Mouse (Mus musculus) cerebellum, adult 9-10 months (tissue): ENCODE measurements around the gene Tmem115.

ENCODE experiments used
- DNase-seq: peaks from one replicate; pipeline ENCODE4 v3.0.0; 2022

Gene Tmem115

DNA sequence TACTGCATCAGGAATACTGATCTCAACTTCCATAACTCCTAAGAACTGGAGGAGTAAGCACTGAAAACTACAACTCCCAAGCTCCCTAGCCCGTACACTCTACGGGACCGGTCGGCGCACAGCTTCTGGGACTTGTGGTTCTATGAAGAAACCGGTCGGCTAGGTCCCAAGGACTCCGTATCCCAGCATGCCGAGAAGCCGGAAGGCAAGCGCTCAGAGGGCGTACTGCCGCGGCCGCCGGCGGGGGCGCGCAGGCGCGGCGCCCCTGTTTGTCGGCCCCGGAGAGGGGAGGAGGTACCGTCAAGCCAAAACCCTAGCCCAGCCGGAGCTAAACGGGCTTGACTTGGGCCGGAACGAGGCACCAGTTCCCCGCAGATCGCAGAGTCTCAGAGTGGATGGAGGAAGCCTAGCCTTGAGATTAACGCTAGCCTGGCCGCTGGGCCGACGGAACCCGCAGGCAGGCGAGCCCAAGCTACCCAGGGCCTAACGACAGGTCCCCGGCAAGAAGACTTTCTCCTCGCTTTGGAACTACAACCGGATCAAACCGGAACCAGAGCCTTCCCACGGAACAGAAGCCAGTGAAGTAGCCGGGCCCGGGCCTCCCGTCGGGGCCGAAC, at the start of gene Tmem115:
Tmem115 (plus strand) TSS at position 155 of the 617 bp plus-strand sequence.
- DNase-seq, result peak; percentile 96

DNA sequence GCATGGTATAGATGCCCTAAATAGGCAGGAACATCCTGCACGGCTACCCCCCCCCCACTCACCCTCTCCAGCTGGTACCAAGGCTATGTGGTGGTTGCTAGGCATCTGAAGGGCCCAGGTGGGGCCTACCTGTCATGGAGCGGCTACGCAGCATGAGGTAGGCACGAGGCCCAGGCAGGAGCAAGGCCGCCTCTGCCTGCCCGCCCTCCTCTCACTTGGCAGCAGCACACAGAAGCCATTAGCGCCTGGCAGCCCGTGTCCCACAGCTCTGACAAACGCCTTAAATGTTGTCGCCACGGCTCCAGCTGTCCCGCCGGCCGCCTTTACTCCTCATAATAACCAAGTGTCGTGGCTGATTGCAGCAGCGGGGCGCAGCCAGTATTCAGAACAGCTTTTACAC, 49.4 kb upstream of the Tmem115 start:
- DNase-seq, result peak; percentile 92

DNA sequence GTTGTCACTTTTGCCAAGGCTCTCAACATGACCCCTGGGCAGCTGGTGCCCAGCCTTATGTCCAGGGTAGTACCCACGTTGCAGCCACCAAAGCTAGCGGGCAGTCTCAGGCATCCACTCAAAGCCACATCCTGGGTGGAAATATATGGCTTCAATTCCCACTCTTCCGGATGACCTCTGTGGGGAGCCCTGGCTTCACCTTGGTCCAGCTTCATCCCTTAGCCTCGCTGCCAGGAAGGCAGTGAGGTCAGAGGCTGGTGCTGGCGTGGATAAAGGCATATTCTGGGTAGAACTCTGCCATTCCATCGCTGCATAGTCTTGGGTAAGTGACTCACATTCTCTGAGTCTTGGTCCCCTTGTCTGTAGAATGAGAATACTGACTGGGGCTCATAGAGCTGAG, 49.0 kb upstream of the Tmem115 start:
- DNase-seq, result no peak

DNA sequence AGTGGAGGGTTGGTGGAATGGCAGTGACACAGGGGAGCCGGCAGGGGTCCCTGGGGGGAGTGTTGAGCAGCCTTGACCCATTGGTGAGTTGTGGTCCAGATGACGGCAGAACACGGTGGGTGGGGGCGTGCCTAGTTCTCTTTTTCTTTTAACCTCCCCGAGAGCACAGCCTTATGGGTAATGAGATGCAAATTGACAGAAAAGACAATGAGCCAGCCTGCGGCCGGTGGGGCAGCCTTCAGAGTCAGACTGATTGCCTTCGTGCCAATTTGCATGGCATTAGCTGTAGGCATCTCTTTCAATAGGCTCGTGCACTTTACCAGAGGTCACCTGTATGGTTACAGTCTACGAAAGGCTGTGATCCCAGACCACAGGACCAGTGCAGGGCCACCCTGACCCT, 47.7 kb upstream of the Tmem115 start:
- DNase-seq, result peak; percentile 47

DNA sequence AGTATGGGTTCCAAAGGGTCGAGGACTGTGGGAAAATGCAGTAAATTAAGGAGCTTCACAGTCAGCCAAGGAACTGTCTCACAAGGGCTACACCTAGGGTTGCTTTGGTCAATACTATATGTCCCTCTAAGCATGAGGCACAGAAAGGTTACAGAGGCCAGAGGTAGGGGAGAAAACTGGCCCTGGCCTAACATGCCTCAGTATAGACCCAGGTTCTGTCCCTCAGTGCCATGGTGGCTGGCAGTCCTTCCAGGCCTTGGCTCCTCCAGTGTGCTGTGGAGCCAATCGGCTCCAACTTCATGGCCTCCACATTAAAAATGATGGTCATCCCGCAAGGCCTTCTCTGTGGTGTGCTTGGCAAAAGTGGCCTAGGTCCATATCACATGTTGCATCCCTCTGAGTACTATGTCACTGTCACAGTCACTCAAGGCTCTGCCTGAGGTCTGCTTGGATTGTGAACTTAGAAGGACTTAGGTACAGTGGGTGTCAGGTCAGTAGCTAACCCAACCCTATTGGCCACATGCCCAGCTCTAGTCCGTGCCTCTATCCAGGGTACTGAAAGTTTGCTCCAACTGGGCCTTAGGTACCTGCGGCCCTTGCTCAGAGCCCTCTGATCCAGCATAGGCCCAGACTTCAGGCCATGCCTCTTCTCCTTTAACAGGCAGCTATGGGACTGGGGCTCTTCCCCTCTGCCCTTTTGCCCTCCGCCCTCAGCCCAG, 47.1 kb upstream of the Tmem115 start:
- no peak for DNase-seq

DNA sequence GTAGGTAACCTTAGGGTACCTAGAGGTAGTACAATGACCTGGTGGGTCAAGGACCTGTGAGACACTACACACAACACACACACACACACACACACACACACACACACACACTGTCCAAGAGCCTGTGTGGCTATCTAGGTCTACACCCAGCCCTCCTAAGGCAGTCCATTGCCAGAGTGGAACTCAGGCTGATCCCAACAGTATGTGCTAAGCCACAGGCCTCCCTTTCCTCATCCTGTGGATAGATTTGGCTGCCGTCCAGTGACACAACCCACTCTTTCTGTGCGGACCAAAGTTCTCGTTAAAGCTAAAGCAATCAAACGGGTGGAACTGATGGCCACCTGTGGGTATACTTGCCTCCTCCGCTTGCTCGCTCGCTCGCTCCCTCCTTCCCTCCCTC, 43.6 kb upstream of the Tmem115 start:
- no peak for DNase-seq

DNA sequence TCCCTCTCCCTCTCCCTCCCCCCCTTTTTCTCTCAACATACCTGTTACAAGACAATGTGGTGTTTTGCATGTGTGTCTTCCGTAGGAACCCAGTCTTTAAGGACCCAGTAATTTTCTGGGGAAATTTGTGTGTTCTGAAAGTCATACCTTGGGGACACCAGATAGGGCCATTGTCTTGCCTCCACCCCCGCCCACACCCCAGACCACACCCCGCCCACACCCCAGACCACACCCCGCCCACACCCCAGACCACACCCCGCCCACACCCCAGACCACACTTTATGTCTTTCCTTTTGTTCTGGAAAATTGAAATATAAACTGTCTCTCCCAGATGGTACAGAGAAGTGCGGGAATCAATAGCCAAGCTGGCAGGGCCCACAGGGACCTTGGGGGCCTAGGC, 43.1 kb upstream of the Tmem115 start:
- DNase-seq, result no peak

DNA sequence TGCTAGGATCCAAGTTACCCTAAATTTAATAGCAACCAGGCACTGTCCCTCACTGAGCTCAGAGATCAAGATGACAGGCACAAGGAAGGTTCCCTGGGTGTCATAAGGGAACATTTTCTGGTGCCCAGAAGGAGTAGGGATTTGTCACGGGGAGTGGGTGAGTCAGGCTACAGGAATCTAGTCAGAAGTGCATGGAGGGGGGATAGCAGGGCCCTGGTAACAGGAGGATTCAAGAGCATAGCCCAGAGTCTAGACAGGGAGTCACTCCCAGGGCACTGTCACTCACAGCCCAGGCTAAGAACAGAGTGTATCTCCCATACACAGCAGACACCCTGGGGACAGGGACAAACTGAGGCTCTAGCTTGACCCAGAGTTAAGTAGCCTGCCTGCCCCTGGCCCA, 40.2 kb upstream of the Tmem115 start:
- DNase-seq, result no peak

DNA sequence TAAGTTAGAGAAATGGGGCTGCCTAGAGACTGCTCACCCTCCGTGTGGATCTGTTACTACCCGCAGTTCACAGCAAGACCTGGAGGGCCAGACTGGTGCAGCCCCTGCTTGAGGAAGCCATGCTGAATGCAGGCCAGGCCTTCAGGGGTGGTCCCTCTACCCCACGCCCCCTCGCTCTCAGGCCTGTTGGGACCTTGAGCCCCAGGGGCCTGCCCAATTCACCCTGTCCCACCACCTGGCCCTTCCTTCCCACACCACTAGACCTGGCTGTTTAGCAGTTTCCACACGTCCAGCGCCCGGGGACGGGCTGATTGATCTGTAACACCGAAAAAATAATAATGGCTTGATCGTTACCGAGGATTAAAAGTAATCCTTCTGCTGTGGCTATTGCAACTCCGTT, 39.5 kb upstream of the Tmem115 start:
- DNase-seq, result no peak

DNA sequence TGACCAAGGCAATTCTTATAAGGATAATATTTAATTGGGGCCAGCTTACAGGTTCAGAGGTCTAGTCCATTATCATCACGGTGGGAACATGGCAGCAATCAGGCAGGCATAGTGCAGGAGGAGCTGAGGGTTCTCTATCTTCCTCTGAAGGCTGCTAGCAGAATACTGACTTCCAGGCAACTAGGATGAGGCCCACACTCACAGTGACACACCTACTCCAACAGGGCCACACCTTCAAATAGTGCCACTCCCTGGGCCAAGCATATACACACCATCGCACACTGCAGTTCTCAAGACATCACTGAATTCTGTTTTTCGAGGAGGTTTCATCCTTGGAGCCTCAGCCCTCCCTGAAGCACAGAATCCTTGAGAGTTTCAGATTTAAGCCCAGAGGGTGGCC, 37.4 kb upstream of the Tmem115 start:
- DNase-seq, result no peak

DNA sequence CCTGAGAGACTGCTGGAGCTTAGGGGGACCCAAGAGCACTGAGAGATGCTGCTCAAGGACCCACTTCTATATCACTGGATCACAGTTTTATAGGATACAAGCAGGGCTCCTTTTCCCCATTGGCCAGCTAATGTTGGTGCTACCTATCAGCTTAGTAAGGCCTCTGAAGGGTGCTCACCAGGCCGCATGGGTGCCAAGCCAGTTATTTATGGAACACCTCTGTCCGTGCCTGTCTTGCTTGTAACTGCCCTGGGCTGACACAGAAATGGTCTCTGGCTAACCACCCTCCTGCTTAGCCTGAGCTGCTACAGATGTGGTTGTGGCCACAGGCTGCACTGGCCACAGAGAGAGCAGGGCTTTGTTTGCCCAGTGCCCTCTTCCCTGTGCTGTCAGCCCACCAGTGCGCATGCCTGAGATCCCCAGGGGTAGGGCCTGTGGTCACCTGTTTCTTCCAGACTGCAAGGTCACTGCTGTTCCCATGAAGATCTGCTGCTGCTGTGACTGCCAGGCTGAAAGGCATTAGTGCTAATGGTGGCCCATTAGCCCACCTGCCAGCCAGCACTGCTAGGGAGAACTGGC, 32.9 kb upstream of the Tmem115 start:
- DNase-seq, result no peak

DNA sequence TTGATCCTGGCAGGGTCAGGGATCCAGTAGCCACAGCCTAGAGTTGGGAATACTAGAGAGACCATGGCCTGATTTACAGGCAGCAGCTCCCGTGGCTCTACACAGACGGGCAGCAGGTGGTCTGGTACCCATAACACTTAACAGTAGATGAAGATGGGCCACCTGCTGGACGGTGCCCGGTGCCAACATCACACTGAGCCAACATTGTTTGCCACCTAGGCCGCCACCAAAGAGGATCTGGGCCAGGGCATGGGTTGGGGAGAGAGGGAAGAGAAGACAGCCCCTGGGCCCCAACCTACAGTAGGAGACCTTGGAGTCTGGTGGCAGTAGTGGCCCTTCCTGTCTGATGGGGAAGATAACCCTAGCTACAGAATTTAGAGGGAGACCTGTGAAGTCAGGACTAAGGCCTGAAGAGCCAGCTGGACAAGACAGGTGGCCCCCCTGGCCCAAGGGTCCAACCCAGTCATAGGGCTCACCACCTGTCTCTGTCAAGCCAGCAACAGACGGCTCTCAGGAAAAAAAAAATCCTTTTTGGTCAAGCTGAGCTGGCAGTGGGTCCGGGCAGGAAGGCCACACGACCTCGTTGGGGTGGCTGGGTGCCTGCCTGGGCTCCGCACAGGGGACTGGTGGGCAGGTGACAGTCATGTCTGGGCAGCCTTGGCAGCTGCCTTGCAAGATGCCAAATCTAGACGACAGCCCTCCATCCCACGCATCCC, 31.5 kb upstream of the Tmem115 start:
- DNase-seq, result peak; percentile 92

DNA sequence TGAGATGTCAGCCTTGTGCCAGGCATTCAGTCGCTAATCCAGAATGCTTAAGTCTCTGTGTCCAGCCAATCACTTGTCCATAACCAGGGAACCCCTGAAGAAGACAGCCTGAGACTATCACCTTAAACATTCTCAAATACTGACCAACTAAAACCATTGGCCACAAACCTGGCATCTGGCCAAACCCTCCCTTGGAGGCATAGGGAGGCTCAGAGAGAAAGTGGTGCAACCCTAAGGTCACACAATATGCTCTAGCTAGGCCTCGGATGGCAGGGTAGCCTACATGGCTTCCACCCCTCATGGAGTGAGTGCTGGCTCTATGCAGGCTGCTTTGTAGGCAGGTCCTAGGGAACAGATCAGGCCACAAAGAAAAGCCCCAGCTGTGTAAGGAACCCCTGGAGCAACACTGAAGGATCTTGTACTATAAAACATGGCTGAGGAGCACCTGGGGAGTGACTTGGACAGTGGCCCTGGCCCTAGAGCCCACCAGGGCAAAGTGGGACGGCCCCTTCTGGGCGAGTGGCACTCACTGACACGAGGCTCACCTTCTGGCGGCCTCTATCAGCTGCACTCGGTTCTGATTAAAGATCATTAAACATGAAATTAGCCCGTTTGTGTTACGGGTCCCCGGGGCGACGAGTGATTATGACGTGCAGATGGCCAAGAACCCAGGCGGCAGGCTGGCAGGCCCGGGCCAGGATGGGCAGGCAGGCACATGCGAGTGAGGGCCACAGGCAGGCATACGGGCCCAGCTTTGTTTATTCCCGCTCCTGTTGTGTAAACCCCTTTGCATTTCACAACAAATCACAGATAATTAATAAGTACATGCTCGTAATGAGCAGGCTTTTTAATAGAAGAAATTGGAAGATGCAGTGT, 28.8 kb upstream of the Tmem115 start:
- DNase-seq, result peak; percentile 59

DNA sequence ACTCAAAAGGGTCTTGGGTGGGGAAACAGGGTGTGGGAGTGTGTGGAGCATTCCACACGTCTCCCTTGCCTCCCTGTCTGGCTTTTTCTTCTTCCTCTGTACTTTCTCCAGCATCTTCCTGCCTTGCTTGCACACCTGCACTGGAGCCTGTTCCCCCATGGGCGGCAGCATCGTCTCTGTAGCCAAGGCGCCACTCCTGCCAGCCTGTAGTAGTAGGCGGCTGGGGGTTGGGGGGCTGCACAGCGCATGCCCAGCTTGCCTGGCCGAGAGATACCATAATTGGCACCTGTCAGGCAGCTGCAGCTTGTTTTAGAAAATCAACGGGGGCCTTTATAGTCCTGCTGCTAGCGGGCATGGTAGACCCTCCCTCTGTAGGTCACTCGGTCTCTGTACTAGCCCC, 25.5 kb upstream of the Tmem115 start:
- DNase-seq, result no peak

DNA sequence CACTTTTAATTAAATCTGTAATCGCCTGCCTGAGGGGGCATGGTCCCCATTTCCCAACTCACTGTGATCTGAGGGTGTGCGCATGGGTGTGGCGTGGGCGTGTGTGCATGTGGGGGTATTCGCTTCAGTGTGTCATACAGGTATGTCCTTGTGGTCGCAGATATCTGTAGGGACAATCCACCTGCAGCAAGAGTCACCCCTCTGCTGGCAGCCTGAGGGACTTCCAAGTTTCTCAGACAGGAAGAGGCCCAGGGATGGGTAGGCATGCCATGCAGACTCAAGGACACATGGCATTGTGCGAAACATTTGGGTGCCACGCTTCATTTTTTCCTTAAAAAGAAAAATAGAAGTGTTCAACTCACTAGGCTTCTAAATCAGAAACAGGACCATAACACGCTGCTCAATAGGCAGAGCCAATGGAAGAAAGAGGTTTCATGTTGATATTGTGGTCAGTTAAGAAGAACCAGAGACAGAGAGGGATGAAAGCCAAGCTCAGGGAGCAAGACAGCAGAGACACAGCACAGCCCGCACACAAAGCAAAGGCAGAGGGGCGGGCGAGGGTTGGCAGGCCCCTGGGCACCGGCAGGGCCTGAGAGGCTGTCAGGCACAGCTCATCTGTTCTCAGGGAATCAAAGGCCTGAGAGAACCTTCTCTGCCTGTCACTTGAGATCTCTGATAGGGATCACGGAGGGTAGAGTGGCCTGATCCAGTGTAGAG, 23.2 kb upstream of the Tmem115 start:
- no peak for DNase-seq

DNA sequence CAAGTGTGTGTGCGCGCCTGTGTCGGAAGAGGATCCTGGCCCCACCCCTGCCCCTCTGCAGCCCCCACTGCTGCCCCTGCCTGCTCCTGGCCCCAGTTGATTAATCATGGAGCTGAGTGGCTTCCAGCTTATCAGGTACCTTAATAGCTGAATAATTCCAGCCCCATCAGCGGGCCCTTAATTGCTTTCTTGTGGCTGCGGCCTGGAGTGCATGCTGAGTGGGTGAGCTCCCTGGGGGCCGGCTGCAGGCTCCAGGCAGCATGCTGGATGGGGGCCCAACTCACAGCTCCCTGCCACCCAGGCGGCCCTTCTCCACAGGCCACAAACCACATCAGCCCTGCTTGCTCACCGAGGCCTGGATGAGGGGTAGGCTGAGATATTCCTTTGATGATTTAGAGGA, 22.3 kb upstream of the Tmem115 start:
- no peak for DNase-seq

DNA sequence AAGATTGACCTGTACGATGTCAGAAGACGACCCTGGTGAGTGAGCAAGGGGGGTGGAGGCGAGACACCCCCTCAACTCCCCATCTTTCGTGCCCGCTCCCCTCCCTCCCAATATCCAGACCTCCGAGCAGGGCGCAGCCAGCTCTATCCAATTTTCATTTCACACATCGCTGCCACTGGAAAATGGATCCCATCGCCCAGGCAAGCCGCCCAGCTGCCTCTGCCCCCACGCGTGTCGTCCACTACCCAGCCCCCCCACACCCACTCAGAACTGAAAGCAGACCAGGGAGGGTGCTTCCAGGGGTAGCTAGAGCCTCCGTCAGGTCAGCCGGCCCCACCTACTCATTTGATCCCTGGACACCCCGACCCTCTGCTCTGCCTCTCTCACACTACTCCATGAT, 21.4 kb upstream of the Tmem115 start:
- no peak for DNase-seq

DNA sequence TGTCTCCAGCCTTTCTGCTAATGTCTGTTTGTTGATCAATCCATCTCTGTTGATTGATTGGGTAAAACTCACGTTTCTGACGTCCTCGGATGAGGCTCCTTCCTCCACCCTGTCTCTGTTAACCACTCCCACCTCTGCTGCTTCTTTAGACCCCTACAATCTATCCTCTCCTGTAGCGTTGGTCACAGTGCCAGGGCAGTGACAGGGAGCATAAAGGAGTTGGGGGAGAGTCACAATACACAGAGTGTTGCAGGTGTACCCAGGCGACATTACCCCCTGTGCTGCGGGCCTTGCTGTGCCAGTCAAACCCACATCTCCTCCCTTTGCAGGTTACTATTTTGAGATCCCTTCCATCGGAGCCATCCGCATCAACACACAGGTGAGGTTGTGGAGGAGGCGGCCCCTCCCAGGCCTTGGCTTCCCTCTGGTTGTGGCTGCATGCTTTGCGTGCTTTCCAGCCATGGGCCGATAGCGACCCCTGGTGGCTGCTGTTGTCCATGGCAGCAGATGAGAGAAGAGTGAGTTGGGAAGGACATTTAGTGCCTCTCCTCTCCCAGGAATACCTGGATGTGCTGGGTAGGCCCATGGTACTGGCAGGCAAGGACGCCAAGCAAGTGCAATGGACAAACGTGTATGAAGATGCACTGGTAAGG, 19.3 kb upstream of the Tmem115 start:
- DNase-seq, result peak; percentile 92

DNA sequence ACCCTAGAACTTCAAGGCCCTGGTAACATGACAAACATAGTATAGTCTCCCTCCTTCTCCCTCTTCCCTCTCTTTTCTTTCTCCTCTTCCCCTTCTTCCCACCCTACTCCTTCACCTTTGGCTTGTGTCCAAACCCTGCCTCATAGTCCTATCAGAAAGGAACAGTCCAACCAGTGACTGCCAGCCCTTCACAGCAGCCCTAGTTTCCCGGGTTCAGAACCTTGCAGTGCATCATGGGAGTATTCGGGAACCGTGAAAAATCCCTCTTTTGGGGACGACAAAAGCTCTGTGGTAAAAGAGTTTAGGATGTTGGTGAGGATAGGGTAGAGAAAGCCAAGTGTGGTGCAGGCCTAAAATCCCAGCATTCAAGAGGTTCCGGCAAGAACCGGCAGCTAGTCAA, 13.4 kb upstream of the Tmem115 start:
- DNase-seq, result no peak

DNA sequence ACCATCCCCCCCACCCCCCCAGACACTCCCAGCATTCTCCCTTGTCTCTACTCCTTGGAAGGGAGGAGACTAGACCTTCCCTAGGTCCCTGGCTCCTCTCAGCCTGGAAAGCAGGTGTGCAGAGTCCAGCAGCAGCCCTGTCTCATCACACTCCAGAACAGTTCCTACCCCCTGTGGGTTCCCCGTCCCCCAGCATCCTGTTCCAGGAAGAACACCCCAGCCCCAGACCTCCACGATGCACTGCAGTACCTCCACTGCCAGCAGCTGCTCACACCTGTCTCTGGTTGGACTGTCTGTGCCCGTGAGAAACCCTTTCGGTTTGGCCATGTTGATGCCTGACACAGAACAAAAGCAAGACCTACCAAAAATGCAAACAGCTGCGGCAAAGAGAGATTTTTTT, 12.6 kb upstream of the Tmem115 start:
- no peak for DNase-seq

DNA sequence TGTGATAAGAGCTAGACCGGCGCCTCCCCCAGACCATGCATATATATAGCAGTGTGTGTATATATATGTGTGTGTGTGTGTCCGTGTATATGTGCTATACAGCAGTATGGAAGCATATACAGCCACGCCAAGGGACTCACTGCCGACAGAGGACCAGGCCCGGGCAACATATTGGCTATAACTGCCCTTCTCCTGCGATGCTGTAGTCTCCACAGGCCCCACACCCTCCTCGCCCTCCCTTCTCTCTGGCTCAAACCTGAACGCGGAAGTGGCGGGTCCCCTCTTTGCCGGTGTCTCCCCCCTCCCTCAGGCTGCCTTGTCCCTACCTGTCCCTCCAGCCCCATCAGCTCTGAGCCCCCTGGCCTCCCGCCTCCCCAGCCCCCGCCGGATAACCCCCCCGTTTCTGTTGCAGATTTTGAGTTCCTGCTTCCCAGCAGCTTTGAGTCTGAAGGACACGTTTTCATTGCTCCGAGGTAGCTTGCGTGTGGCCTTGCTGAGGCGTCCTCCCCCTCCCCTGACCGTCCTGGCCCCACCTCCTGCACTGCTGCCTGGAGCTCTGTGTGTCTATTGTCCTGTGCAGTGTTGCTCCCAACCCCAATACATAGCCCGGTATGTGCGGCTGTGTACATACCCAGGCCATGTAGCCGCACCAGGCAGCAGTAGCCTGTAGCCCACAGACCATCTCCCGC, 11.9 kb upstream of the Tmem115 start:
- no peak for DNase-seq
